Mouse (Mus musculus) layer of hippocampus, adult 9-10 months (tissue): Measurements from ENCODE around the gene Srpk2.
"Not testable (repeated sequence)": the region's sequence is repeated elsewhere in the genome, so short reads cannot be mapped to it uniquely, and the experiment has no call there.

Experiments used
- DNase-seq: peaks from one replicate; pipeline ENCODE4 v3.0.0; 2022; ENCODE audit warnings: low spot score

Srpk2 gene

DNA sequence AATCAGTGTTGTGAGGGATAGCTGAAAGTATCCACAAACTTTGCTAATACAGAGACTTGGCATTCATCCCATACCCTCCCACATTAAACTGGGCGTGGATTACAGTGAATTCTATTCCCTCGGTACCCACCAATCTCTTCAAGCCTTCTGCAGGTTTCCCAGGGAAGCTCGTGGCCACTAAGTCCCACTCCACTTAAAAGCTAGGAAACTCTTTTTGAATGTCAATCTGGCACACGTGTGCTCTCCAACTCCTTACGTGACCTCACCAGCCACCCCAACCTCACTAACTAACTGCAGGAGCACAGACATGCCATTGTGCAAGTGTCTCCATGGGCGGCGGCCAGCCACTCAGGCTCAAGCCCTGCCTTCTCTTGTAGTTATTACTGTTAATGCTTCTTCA lies 12.3 kb downstream of the Srpk2 start:
- DNase-seq: no peak

DNA sequence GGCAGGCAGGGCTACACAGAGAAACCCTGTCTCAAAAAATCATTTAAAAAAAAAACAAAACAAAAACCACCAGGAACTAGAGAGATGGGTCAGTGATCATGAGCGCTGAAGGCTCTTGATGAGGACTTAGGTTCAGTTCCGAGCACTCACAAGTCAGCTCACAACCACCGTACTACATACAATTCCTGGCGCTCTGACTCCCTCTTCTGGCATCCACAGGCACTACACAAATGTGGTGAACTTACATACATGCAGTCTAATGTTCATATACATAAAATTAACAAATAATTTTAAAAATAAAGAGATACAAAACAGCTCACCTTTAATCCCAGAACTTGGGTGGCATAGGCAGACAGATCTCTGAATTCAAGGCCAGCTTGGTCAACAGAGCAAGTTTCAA lies 13.5 kb downstream of the Srpk2 start:
- DNase-seq: no peak

DNA sequence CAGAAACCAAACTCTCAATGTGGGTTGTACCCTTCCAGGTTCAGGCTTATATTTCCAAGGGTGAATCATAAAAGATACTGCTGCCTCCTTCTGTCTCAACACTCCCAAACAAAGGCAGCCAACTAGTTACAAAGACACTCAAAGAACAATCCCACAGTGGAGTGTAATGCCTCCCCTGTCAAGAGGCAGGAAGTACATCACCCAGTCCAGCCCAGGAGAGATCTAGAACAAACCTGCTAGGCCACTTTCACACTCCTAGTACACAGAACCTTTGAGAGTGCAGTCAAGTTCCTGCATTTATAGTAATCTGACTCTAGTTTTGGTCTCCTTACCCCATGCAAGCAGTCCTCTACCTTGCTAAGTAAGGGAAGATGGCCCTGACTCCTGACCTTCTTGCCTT lies 18.5 kb downstream of the Srpk2 start:
- DNase-seq: no peak

DNA sequence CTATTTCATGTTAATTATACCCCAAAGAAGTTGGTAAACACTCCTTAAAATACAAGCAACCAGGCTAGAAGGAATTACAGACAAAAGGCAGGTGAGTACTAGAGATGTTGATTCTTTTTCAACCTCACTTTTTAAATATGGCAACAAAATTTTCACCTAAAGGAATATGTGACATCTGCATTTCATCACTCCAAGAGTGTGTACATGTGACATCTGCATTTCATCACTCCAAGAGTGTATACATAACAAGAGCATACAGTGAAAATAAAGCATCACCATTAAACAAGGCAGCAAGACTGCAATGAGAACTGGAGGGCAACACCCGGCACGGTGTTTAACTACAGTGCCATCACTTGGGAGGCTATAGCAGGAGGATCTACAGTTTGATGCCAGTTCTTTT lies 23.2 kb downstream of the Srpk2 start:
- no peak for DNase-seq

DNA sequence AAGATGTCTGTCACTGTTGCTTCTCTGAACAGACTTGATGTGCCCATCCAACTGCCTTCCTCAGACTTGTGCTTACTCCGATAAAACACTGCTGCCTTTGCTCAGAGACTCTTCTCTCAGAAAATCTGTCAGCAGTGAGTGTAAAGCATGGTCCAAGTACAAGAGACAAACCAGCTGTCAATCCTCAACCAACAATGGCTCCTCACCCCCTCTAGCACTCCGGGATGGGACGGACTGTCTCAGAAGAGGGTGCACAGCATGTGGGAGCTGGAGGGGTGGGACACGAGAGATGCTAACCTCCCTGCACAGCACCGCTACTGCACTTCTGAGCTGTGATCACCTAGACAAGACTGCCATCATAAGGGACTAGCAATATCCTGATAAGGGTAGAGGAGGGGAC lies 26.4 kb downstream of the Srpk2 start:
- no peak for DNase-seq

DNA sequence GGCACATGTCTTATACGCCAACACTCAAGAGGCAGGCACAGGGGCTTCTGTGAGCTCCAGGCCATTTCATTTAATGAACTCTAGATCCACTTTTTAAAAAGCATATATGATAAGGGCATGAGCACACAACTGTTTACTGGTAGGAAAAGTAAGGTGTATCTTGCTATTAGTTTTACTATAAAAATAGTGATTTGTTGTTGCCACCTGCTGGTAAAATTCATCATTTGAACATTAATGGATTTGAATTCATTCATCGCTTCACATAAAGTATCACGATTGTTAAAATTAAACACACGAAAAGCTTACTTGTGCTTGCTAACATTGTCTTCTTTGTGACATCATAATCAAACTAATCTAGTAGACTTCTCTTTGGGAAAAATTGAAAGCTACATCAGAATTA lies 27.8 kb downstream of the Srpk2 start:
- no peak for DNase-seq

DNA sequence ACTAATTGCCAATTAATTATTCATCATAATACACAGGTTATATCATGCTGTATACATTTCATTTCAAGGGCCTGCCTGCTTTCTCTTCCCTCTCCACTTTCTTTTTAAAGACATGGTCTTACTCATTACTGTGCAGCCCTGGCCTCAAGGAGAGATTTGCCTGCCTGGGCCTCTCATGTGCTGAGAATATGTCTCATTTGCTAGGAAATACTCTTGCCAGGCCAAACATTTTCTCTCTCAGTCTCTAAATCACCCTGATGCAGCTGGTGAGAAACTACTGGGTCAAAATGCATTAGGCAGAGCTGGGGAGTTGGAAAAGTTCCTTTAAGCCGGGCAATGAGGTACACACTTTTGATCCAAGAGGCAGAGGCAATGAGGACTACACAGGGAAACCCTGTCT lies 29.4 kb downstream of the Srpk2 start:
- DNase-seq: no peak

DNA sequence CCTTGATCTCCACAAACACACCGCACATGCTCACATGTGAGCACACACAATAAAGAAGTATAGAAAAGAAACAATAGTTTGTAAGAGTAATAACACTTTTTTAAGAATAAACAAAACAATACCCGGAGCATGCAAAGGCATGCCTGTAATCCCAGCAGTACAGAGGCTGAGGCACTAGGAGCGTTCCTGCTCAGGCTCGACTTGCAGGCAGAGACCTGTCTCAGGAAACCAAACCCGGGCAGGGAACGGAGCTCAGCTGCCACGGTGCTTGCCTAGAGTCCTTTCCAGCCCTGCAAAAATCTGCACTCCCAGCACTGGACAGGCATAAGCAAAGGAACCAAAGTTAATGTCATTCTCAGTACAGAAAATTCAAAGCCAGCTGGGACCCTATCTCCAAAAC lies 32.1 kb downstream of the Srpk2 start:
- no peak for DNase-seq

DNA sequence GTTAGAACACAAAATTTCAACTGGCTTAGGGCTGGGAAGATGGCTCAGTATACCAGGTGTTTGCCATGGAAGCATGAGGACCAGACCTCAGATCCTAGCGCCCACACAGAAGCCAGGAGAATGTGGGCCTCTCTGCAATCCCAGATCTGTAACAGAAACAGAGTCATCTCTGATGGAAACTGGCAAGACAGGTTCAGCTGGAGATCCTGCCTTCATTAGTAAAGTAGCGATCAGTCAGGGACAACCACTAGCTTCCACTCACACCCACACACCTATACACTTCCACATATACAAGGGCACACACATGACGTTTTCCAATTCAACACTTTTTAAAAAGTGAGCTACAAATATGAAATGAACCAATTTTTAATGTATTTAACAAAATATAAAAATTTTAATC lies 32.6 kb downstream of the Srpk2 start:
- no peak for DNase-seq

DNA sequence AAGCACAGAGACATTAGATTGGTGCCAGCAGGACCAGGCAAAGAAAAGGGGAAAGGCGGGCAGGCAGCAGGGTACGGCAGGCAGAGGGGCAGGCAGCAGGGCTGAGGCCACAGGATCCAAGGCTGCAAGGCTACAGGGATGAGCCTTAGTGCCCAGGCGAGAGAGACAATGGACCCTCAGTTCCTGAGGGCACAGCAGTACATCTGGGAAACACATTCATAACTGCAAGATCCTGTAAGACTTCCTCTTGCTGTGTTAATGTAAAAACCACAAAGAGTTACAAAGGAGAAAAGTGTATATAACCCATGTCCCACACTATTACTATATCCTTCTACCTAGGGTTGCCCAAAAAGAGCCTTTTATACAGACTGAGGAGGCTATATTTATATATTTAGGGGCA lies 33.9 kb downstream of the Srpk2 start:
- no peak for DNase-seq

DNA sequence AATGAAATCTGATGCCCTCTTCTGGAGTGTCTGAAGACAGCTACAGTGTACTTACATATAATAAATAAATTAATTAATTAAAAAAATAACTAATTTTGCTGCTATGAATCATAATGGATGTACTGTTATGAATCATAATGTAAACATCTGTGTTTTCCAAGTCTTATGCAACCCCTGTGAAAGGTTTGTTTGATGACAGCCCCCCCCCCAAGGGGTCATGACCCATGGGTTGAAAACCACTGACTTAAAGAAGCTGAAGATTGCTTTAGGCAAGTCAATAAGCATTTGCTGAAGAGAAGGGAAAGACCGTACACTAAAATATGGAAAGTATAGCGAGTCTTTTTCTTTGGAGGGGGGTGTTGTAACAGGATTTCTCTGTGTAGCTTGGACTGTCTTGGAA lies 35.2 kb downstream of the Srpk2 start:
- DNase-seq: no peak

DNA sequence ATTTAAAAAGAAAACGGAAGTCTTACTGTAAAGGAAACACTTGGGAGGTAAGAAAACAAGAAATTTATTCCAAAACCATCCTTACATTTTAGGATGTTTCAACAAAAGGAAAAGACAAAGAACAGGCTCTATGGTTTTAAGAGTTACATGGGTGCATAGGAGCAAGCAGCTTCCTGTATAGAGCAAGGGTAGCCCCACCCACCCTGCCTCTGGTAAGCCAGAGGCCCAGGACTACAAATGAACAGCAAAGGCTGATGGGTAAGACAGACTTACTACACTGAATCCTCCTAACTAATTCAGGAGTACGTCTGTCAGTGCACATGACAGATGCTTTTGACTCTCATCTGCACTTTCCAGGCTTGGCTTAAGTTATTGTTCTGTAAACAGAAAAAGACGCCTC lies 38.7 kb downstream of the Srpk2 start:
- DNase-seq: no peak

DNA sequence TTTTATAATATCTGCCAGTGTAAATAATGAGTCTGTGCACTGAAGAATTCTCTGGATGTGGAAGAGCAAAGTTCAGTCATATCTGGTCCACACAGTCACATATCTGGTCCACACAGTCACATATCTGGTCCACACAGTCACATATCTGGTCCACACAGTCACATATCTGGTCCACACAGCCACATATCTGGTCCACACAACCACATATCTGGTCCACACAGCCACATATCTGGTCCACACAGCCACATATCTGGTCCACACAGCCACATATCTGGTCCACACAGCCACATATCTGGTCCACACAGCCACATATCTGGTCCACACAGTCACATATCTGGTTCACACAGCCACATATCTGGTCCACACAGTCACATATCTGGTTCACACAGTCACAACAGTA lies 45.2 kb downstream of the Srpk2 start:
- DNase-seq: not testable (repeated sequence)

DNA sequence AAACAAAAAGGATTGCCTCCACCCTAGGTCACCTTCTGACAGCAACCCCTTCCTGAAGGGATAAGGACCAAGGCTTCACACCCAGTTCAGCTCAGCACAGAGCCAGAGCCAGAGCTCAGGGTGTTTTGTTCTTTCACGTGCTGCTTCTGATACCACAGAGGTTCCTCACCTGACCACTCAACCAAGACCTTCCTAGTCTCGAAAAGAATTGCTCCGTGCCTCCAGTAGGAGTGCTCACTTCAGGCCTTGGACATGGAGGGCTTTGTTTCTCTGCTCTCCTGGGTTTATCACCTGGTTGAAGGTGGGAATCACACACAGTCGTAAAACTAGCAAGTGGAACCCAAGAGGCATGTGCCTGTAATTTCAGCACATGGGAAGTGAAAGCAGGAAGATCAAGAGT lies 46.4 kb downstream of the Srpk2 start:
- no peak for DNase-seq

DNA sequence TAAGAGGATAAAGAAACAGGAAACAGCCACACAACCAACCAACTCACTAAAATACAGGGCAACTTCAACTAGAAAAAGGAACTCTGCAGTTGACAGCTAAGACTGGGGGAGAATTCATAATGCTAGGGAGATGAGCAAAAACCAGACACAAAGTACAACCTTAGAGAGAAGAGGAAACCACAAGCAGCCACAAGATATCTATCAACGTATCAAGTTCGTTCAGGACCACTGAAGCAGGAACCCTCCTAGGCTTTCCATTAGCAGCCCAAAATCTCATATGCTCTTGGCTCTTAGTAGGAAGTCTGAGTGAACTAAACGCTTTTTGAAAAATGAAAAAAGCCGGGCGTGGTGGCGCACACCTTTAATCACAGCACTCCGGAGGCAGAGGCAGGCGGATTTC lies 47.1 kb downstream of the Srpk2 start:
- DNase-seq: no peak

DNA sequence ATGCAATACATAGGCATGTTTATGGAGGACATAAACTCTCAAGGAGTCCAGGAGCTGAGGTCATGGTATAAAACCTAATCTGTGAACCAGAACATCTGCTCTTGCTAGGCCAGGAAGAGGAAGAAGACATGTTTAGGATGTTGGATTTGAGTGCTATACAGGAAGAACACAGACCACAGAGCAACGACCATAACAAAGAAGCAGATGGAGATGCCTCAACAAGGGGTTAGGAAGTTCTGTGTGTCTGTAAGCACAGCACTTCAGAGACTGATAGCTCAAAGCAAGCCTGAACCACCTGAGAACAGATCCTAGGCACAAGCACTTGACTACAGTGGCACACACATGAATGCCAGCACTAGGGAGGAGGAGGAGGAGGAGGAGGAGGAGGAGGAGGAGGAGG lies 52.9 kb downstream of the Srpk2 start:
- DNase-seq: no peak

DNA sequence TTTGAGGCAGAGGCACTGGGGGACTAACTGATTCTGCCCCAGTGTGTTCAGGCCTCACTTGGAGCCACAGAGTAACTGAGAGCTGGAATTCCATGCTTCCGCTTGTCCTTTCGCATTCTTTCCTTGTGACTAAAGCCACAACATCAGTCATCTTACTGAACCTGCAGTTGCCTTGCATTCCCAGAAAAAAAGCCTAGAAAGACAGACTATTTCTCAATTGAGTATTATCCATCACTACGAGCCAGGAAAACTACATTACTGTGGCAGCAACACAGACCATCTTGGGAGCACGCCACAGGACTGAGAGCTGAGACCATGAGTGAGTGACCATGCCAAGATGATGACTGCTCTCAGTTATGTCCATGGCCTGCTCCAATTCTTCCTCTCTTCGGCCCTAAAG lies 57.2 kb downstream of the Srpk2 start:
- no peak for DNase-seq

DNA sequence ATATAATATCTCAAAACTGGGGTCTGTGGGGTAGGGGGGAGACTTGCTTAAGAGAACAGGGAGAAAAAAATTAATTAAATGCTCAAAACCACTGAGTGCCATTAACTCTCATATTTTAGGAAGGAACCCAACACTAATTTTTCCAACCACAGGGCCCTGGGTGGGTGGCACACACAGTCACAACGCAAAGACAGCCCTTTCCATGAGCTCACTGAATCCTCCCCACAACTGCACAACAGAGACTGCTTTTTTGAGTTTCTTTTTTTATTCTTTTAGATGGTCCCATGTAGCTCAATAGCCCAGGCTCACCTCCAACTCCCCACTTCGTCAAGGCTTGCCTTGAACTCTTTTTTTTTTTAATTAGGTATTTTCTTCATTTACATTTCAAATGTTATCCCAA lies 58.2 kb downstream of the Srpk2 start:
- DNase-seq: no peak

DNA sequence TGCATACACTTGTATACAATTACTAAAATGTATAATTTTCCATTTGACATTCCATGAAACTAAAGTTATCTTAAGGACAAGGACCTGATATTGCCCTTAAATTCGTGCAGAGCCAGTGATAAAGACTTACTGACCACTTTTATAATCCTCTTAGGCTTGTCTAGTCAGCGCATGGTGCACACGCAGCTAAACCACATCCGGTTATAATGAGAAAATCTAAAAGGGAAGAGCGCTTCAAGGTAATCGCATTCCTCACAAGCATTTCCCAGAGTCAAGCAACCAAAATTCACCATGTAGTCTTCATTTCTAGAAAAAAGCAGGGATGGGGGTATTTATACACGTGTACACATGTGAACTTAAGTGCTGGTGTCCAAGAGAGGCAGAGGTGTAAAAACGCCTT lies 63.8 kb downstream of the Srpk2 start:
- DNase-seq: no peak

DNA sequence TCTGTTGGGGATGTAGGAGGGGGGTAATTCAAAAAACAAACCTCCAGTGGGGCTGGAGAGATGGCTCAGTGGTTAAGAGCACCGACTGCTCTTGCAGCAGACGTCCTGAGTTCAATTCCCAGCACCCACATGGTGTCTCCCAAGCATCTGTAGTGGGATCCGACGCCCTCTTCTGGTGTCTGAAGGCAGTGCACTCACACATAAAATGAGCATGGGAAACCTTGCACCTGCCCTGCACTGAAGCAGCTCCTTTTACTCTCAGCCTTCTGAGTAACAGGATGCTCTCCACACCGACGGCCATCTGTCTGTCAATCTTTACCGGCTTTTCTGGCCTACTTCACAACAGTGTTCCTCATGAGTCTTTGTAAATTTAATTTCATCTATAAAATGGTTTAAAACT lies 65.8 kb downstream of the Srpk2 start:
- DNase-seq: no peak

DNA sequence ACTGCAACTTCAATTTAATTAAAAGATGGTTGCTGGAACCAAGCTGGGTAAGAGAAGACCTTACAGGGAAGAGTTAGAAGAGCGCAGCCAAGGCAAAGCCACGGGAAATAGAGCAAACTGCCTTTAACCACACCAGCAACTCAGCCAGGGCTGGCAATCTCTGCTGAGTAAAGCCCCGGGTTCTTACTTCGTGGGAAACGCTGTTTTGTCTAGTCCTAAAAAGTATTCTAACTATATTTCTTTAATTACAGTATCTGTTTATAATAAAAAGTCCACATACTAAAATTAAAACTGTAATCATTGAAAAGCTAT lies 67.4 kb downstream of the Srpk2 start:
- no peak for DNase-seq

DNA sequence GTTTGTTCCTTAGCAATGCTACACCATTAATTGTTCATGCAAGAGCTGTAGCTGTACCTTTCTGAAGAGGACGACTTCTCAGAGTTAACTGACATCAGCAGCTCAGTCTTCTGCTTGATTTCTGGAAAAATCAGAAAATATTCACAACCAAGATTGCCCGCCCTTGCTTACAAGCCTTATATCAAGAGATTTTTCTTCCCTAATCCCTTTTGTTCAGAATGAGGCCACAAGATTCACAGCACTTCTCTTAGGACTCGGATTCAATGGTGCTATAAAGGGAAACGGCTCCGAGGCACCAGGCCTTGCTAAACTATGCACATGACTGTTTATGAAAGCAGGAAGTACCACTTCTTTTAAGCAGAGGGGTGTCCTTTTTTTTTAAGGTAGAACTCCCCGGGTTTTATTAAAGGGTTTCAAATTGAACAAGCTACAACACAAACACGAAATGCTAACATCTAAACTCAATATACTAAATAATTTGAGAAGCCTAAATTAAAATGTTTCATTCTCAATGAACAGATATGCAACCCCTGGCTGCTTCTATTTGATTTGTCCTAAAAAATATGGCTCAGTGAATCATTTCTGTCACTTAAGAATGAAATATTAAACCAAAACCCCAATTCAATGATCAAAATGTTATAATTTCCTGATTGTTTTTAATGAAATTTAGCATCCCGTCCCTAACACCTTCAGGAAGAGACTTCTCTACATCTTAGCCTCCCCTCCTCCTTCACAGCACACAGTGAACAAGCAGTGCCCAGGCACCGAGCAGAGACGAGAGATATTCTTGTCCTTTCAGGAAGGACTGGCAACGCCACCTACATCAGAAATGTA lies 67.9 kb downstream of the Srpk2 start:
- DNase-seq: peak; percentile 71

DNA sequence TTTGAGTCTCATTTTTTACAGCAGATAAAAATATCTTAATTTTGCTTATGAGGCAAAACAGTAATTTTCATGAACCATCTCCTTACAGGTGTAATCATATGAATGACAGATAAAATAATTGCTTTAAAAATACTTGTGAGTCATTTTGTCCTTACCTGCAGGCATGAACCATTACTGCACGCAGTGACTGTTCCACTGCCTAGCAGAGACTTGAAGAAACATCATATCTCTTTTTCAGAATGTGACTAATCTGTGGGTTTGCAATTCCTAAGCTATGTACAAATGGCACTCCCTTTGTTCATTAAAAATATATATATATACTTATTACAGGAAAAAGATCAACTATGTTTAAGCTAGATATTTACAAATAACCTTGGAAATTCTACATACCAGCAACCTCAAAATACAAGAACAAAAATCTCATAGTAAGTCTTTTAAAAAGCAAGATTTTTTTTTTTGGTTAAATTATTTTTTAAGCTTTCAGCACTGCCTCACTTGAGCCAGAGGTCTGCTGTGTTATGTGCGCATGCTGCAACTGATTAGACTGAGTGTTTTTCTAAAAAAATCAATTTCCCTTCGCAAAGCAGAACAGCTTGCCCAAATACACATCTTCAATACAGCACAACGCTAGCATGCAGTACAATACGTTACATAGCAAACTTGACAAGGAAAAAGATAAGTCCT lies 68.7 kb downstream of the Srpk2 start:
- DNase-seq: peak; percentile 17

DNA sequence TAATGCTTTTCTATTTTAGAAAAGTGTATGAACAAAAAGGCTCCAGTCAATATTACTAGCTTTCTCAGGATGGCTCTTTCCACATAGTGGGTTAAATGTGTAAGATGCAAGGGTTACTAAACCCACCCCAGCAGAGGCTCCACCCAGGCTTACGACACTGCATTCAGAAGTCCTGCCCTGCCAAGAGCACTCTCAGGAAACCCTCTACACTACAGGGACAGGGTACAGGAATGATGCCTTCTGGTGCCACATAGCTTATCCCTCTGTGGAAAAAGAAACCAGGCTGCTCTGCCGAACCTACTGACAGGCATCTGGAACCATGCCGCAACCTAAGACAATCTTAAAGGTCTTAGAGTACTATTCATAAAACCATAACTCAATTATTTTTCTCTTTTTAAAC lies 71.6 kb downstream of the Srpk2 start:
- DNase-seq: no peak
